Mouse (Mus musculus): ENCODE data around the gene Adamts20. TPM values are rescaled to one million over a fixed set of nuclear protein-coding genes. Genes with fewer than 3 reads are reported as not detected.

The Adamts20 gene
- polyA plus RNA-seq, 1 experiment from 2014 or later: 8.4 TPM

DNA sequence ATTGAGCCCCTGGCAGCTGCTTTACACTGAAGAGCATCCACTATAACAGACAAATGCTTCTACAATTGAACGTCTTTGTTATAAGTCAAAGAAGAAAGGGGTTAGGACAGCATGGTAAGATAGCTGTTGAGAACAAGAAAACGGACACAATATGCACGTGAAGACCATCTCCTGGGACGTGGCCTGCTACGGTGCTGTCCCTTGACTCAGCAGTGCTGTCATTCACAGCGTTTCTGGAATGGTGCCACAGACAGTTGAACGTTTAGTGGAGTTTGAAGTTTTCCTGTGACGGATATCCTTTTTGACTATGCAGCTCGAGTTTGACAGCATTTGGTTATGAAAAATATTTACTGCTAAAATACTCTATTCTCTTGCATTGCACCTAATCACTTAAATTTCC, 157.3 kb downstream of the Adamts20 start:
- no peak overlapping the region for H3K4me3 ChIP-seq (ENCODE audit: low read depth, low read length)
- ATAC-seq (ENCODE audit: low read depth) (no peak), DNase-seq (ENCODE audit: low spot score) (no peak)
- H3K36me3 ChIP-seq (ENCODE audit: control insufficient read depth, insufficient read depth, low read length): no peaks in the 10 kb centered on the region
- WGBS: 68% methylated on average over 9 of the region's 9 CpGs
- H3K9ac ChIP-seq (ENCODE audit: low read depth, low read length): no peak overlapping the region
- no peak overlapping the region for H3K27ac ChIP-seq (replicated peaks; ENCODE audit: low read depth, low read length)
- H3K9me3 ChIP-seq (ENCODE audit: control insufficient read depth, low read length): no peaks in the 10 kb centered on the region
- no peaks in the 10 kb centered on the region for H3K27me3 ChIP-seq (replicated peaks; ENCODE audit: control insufficient read depth, insufficient read depth, low read length)
- no peak overlapping the region for H3K4me2 ChIP-seq (ENCODE audit: low read depth, low read length)
- no peaks in the 10 kb centered on the region for H3K4me1 ChIP-seq (ENCODE audit: control insufficient read depth, insufficient read depth, low read length)

DNA sequence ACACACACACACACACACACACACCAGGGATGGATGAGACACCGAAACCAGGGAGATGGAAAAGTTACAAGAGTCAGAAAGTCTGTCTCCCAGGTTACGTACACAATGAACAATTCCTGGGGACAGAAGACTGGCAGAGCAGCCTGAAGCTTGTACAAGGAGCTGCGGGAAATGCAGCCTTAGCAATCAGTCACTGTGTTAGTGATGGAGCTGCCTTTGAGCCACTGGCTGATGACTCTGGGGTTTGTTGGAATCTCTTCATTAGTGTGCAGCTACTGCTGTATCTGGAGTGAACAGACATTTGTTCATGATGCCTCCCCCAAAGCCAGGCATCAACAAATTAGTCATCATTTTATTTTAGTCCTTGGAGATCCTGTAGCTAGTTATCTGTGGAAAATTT, 162.1 kb downstream of the Adamts20 start:
- no peaks in the 10 kb centered on the region for H3K27me3 ChIP-seq (replicated peaks; ENCODE audit: control insufficient read depth, insufficient read depth, low read length)
- no peak overlapping the region for H3K4me3 ChIP-seq (ENCODE audit: low read depth, low read length)
- H3K4me2 ChIP-seq (ENCODE audit: low read depth, low read length): no peak overlapping the region
- H3K9me3 ChIP-seq (ENCODE audit: control insufficient read depth, low read length): no peaks in the 10 kb centered on the region
- ATAC-seq (ENCODE audit: low read depth) (no peak), DNase-seq (ENCODE audit: low spot score) (no peak)
- no peaks in the 10 kb centered on the region for H3K36me3 ChIP-seq (ENCODE audit: control insufficient read depth, insufficient read depth, low read length)
- no peak overlapping the region for H3K27ac ChIP-seq (replicated peaks; ENCODE audit: low read depth, low read length)
- 67% methylated on average over 3 of the region's 3 CpGs for WGBS
- H3K4me1 ChIP-seq (ENCODE audit: control insufficient read depth, insufficient read depth, low read length): no peaks in the 10 kb centered on the region
- H3K9ac ChIP-seq (ENCODE audit: low read depth, low read length): no peak overlapping the region

GRCm38 (mm10) chr15:94294084-94294483, 171.1 kb downstream of the Adamts20 start:
- no peaks in the 10 kb centered on the region for H3K4me1 ChIP-seq (ENCODE audit: control insufficient read depth, insufficient read depth, low read length)
- DNase-seq (ENCODE audit: low spot score): peak; percentile 76
- ATAC-seq (ENCODE audit: low read depth): no peak
- no peaks in the 10 kb centered on the region for H3K27me3 ChIP-seq (replicated peaks; ENCODE audit: control insufficient read depth, insufficient read depth, low read length)
- H3K9ac ChIP-seq (ENCODE audit: low read depth, low read length): no peak overlapping the region
- WGBS: 31% methylated on average over 4 of the region's 4 CpGs
- H3K27ac ChIP-seq (replicated peaks; ENCODE audit: low read depth, low read length): peak overlapping the region; percentile 44; the same call in 1 of the 2 replicates
- no peaks in the 10 kb centered on the region for H3K36me3 ChIP-seq (ENCODE audit: control insufficient read depth, insufficient read depth, low read length)
- H3K4me2 ChIP-seq (ENCODE audit: low read depth, low read length): no peak overlapping the region
- H3K9me3 ChIP-seq (ENCODE audit: control insufficient read depth, low read length): no peaks in the 10 kb centered on the region
- no peak overlapping the region for H3K4me3 ChIP-seq (ENCODE audit: low read depth, low read length)

GRCm38 (mm10) chr15:94288015-94288414, 177.2 kb downstream of the Adamts20 start:
- no peak overlapping the region for H3K4me3 ChIP-seq (ENCODE audit: low read depth, low read length)
- WGBS: 86% methylated on average over 2 of the region's 2 CpGs
- no peak overlapping the region for H3K9ac ChIP-seq (ENCODE audit: low read depth, low read length)
- H3K27me3 ChIP-seq (replicated peaks; ENCODE audit: control insufficient read depth, insufficient read depth, low read length): no peaks in the 10 kb centered on the region
- no peaks in the 10 kb centered on the region for H3K4me1 ChIP-seq (ENCODE audit: control insufficient read depth, insufficient read depth, low read length)
- no peak overlapping the region for H3K4me2 ChIP-seq (ENCODE audit: low read depth, low read length)
- no peak overlapping the region for H3K27ac ChIP-seq (replicated peaks; ENCODE audit: low read depth, low read length)
- no peaks in the 10 kb centered on the region for H3K9me3 ChIP-seq (ENCODE audit: control insufficient read depth, low read length)
- H3K36me3 ChIP-seq (ENCODE audit: control insufficient read depth, insufficient read depth, low read length): no peaks in the 10 kb centered on the region
- DNase-seq (ENCODE audit: low spot score) (no peak), ATAC-seq (ENCODE audit: low read depth) (no peak)

DNA sequence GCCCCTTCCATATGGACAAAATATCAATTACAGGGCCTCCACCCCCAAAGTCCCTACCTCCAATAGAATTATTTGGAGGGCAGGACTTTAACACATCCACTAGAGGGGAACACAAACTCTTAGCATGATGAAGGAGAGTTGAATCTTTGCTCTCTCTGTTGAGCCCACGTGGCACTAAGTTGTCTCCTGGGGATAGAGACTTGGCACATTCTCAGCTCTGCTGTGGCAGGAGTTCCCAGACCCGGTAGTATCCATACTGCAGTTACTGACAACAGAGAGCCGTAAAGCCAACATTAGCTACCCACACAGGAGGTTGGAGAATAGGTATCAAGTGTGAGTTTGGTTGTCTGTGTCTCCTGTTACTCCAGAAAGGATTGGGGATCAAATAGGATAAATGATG, 177.7 kb downstream of the Adamts20 start:
- WGBS: 69% methylated on average over 3 of the region's 3 CpGs

GRCm38 (mm10) chr15:94276418-94276817, 188.8 kb downstream of the Adamts20 start:
- Histone ChIP-seq H3K4me3 (ENCODE audit: low read depth, low read length) (no peak overlapping the region), H3K4me2 (ENCODE audit: low read depth, low read length) (no peak overlapping the region), H3K27ac (replicated peaks; ENCODE audit: low read depth, low read length) (0 out of 2 replicates have a peak overlapping the region, but pooled peaks have one; percentile 10), H3K36me3 (ENCODE audit: control insufficient read depth, insufficient read depth, low read length) (no peaks in the 10 kb centered on the region), H3K4me1 (ENCODE audit: control insufficient read depth, insufficient read depth, low read length) (0 out of 2 replicates have a peak, but pooled peaks cover 3% of the 10 kb centered on the region), H3K27me3 (replicated peaks; ENCODE audit: control insufficient read depth, insufficient read depth, low read length) (no peaks in the 10 kb centered on the region), H3K9ac (ENCODE audit: low read depth, low read length) (no peak overlapping the region), H3K9me3 (ENCODE audit: control insufficient read depth, low read length) (no peaks in the 10 kb centered on the region)
- peak; percentile 54 for DNase-seq (ENCODE audit: low spot score)
- WGBS: 50% methylated on average over 8 of the region's 8 CpGs
- ATAC-seq (ENCODE audit: low read depth): no peak

More for the DNA sequence above, 177.7 kb downstream of the Adamts20 start:
- no peak overlapping the region for H3K9ac ChIP-seq (ENCODE audit: low read depth, low read length)
- no peaks in the 10 kb centered on the region for H3K9me3 ChIP-seq (ENCODE audit: control insufficient read depth, low read length)
- H3K4me1 ChIP-seq (ENCODE audit: control insufficient read depth, insufficient read depth, low read length): no peaks in the 10 kb centered on the region
- H3K27me3 ChIP-seq (replicated peaks; ENCODE audit: control insufficient read depth, insufficient read depth, low read length): no peaks in the 10 kb centered on the region
- DNase-seq (ENCODE audit: low spot score): no peak
- no peaks in the 10 kb centered on the region for H3K36me3 ChIP-seq (ENCODE audit: control insufficient read depth, insufficient read depth, low read length)
- no peak overlapping the region for H3K4me2 ChIP-seq (ENCODE audit: low read depth, low read length)
- no peak overlapping the region for H3K27ac ChIP-seq (replicated peaks; ENCODE audit: low read depth, low read length)
- H3K4me3 ChIP-seq (ENCODE audit: low read depth, low read length): no peak overlapping the region
- ATAC-seq (ENCODE audit: low read depth): no peak

- 22% methylated on average over 10 of the region's 10 CpGs for WGBS
- ATAC-seq (ENCODE audit: low read depth): no peak
- H3K36me3 ChIP-seq (ENCODE audit: control insufficient read depth, insufficient read depth, low read length): no peaks in the 10 kb centered on the region
Observed at GRCm38 (mm10) chr15:94265630-94266029, 199.6 kb downstream of the Adamts20 start.

DNA sequence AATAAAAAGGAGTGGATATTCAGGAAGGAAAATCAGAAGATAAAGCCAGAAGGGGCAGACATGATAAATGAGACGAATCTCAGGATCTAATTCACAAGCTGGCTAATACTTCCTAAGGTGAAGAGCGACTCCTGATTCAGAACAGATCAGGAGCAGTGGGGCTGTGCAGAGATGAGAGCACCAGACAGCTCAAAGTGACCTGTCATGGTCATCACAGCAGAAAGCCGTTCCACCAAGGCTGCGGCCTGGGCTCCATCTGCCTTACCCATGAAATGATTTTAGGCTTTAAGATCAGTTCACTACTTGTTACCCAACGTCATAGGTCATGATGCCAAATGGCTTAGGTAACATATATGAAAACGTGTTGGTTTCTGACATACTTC, 200.7 kb downstream of the Adamts20 start:
- DNase-seq (ENCODE audit: low spot score) (no peak), ATAC-seq (ENCODE audit: low read depth) (no peak)
- WGBS: 75% methylated on average over 6 of the region's 6 CpGs
- H3K4me2 ChIP-seq (ENCODE audit: low read depth, low read length): no peak overlapping the region
- H3K4me3 ChIP-seq (ENCODE audit: low read depth, low read length): no peak overlapping the region
- H3K27ac ChIP-seq (replicated peaks; ENCODE audit: low read depth, low read length): no peak overlapping the region
- no peaks in the 10 kb centered on the region for H3K9me3 ChIP-seq (ENCODE audit: control insufficient read depth, low read length)
- H3K27me3 ChIP-seq (replicated peaks; ENCODE audit: control insufficient read depth, insufficient read depth, low read length): no peaks in the 10 kb centered on the region
- H3K4me1 ChIP-seq (ENCODE audit: control insufficient read depth, insufficient read depth, low read length): no peaks in the 10 kb centered on the region
- no peaks in the 10 kb centered on the region for H3K36me3 ChIP-seq (ENCODE audit: control insufficient read depth, insufficient read depth, low read length)
- H3K9ac ChIP-seq (ENCODE audit: low read depth, low read length): no peak overlapping the region

More at GRCm38 (mm10) chr15:94265630-94266029, 199.6 kb downstream of the Adamts20 start:
- no peaks in the 10 kb centered on the region for H3K27me3 ChIP-seq (replicated peaks; ENCODE audit: control insufficient read depth, insufficient read depth, low read length)
- no peak overlapping the region for H3K27ac ChIP-seq (replicated peaks; ENCODE audit: low read depth, low read length)
- H3K4me1 ChIP-seq (ENCODE audit: control insufficient read depth, insufficient read depth, low read length): no peaks in the 10 kb centered on the region
- H3K9me3 ChIP-seq (ENCODE audit: control insufficient read depth, low read length): no peaks in the 10 kb centered on the region
- H3K4me3 ChIP-seq (ENCODE audit: low read depth, low read length): no peak overlapping the region
- H3K4me2 ChIP-seq (ENCODE audit: low read depth, low read length): no peak overlapping the region
- no peak overlapping the region for H3K9ac ChIP-seq (ENCODE audit: low read depth, low read length)
- DNase-seq (ENCODE audit: low spot score): peak; percentile 68

DNA sequence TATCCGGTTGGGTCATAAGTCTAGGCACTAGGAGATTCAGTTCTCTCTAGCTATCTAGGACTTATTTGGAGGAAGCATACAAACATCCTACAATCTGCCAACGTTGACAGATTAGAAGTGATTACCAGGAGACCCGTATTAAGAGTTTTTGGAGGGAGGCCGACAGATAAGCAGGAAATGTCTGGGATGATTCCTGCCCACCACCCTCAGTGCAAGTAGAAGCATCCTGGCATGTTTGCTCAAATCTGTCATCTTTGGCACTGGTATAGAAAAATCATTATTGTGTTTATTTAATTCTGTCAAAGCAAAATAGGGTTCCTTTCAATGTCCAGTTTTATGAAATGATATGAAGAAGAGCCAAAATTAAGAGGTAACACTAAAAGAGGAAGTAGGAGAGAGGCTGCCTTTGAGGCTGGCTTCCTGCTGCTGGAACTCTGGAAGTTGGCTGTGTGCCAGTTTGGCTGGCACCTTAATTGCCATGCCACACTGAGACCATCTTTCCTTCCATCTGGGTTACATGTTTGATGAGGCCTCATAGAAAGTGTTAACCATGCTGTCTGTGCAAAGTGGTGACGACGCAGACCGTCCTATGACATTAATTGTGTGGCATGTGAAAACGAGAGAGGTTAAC, 201.2 kb downstream of the Adamts20 start:
- ATAC-seq (ENCODE audit: low read depth) (no peak), DNase-seq (ENCODE audit: low spot score) (no peak)
- Histone ChIP-seq H3K36me3 (ENCODE audit: control insufficient read depth, insufficient read depth, low read length) (no peaks in the 10 kb centered on the region), H3K4me1 (ENCODE audit: control insufficient read depth, insufficient read depth, low read length) (no peaks in the 10 kb centered on the region), H3K9ac (ENCODE audit: low read depth, low read length) (no peak overlapping the region), H3K9me3 (ENCODE audit: control insufficient read depth, low read length) (no peaks in the 10 kb centered on the region), H3K4me3 (ENCODE audit: low read depth, low read length) (no peak overlapping the region), H3K4me2 (ENCODE audit: low read depth, low read length) (no peak overlapping the region), H3K27me3 (replicated peaks; ENCODE audit: control insufficient read depth, insufficient read depth, low read length) (no peaks in the 10 kb centered on the region), H3K27ac (replicated peaks; ENCODE audit: low read depth, low read length) (no peak overlapping the region)
- WGBS: 63% methylated on average over 8 of the region's 8 CpGs
